In the genomic region with DNA sequence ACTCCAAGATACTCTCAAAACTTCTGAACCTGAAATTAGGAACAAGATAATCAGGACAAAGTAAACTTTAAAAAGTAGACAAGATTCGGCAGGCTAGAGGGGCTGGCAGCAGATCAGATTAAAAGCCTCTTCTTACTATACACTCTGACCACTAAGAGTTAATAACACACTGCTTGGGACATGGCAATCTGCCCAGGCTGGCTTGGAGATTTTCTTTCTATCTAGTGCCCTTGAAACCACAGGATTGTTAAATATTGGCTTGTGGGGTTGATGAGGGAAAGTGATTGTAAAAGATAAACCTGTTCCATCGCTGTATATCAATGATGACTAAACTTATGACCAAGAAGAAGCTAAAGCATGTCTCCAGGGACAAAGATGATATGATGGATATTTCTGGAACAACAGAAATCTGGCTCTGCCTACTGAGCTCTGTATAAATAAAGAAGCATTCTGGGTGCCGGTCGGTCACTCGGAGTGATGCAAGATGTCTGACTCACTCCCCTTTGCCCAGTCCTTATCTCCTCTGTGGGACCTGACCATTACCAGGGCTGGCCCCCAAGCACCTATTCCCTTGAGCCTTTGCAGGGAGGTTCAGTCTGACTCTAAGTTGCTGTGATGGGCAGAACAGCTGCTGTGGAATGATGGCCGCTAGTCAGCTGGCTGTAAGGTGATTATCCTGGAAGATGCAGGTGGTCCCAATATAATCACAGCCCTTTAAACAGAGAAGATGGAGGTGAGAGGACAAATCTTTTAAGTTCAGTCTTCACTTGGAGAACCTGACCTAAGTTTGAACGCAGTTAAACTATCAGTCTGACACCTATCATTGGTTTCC, we compare ENCODE assay signal across 10 mouse cellular contexts.
DNase-seq lines count a peak whose midpoint lies in the region; ATAC-seq and TF ChIP-seq lines count a peak whose summit lies in the region.
"Had no signal": no experiment of that assay in that cellular context is flagged by ENCODE, and none has a peak within 500 bp of the region (broad histone marks: within the 10 kb centered on the region; RNA-seq: fewer than 3 reads in every experiment).

No protein-coding gene starts in this region.

- H3K4me2 ChIP-seq in liver, embryonic 15.5 days: no peak overlapping the region
- no peak overlapping the region for H3K4me2 ChIP-seq in forebrain, postnatal 0 days (ENCODE audit: low read depth)

- no peaks in the 10 kb centered on the region for H3K27me3 ChIP-seq in kidney, adult 2 months (replicated peaks; ENCODE audit: control insufficient read depth, insufficient read depth, low read length)
- peaks cover 13% of the 10 kb centered on the region for H3K27me3 ChIP-seq in C2C12 (ENCODE audit: control insufficient read depth, insufficient read depth, insufficient read length)
- no peaks in the 10 kb centered on the region for H3K27me3 ChIP-seq in liver, embryonic 15.5 days
- H3K27me3 ChIP-seq in forebrain, postnatal 0 days (ENCODE audit: insufficient read depth, low read length): no peaks in the 10 kb centered on the region

- no peaks in the 10 kb centered on the region for H3K79me3 ChIP-seq in C2C12 (ENCODE audit: low read depth)

- DNase-seq in kidney, adult 2 months: peak; percentile 71
- no peak for DNase-seq in kidney, adult 18-20 months
- DNase-seq in adrenal gland, adult 18-20 months (ENCODE audit: low spot score in 2 of 2): peak; percentile 30 to 31
- DNase-seq in natural killer cell, adult 2 months (ENCODE audit: low spot score in 2 of 2): no peak
- no peak for DNase-seq in left cerebral cortex, adult 18-20 months (ENCODE audit: low spot score in 2 of 2)
- DNase-seq in forebrain, postnatal 0 days: no peak
- DNase-seq: thymus, postnatal 36 days had no signal

- H3K9me3 ChIP-seq in liver, embryonic 15.5 days (replicated peaks): no peaks in the 10 kb centered on the region
- no peaks in the 10 kb centered on the region for H3K9me3 ChIP-seq in forebrain, postnatal 0 days (ENCODE audit: low read length)

- no peak overlapping the region for H3K4me3 ChIP-seq in kidney, adult 2 months (ENCODE audit: insufficient read depth, low read depth, low read length)
- H3K4me3 ChIP-seq in C2C12 (ENCODE audit: insufficient read depth, poor library complexity, severe bottlenecking): no peak overlapping the region
- no peak overlapping the region for H3K4me3 ChIP-seq in liver, embryonic 15.5 days (replicated peaks)
- no peak overlapping the region for H3K4me3 ChIP-seq in forebrain, postnatal 0 days (ENCODE audit: low read depth, low read length)
- H3K4me3 ChIP-seq: heart, adult 2 months had no signal

- H3K4me1 ChIP-seq in kidney, adult 2 months (ENCODE audit: control insufficient read depth, insufficient read depth, low read length): no peaks in the 10 kb centered on the region
- H3K4me1 ChIP-seq in liver, embryonic 15.5 days (replicated peaks): no peaks in the 10 kb centered on the region
- no peaks in the 10 kb centered on the region for H3K4me1 ChIP-seq in forebrain, postnatal 0 days (ENCODE audit: insufficient read depth)

- 47% methylated on average over 7 of the region's 7 CpGs for WGBS in kidney, adult 2 months
- 51% methylated on average over 7 of the region's 7 CpGs for WGBS in liver, embryonic 15.5 days (ENCODE audit: insufficient replicate concordance)
- 59% methylated on average over 7 of the region's 7 CpGs for WGBS in forebrain, postnatal 0 days

- no peak overlapping the region for H3K9ac ChIP-seq in liver, embryonic 15.5 days
- H3K9ac ChIP-seq in forebrain, postnatal 0 days: no peak overlapping the region

- ATAC-seq in liver, embryonic 15.5 days (ENCODE audit: insufficient read depth): peak; percentile 69
- no peak for ATAC-seq in forebrain, postnatal 0 days

- H3ac ChIP-seq in C2C12 (ENCODE audit: control insufficient read depth, insufficient read length, low read depth): no peak overlapping the region

- no peak for TF ChIP-seq CTCF in kidney, adult 2 months (conservative IDR thresholded peaks at IDR 0.05; ENCODE audit: insufficient read depth, insufficient read length, low read depth, low read length)
- TF ChIP-seq CTCF in C2C12 (IDR thresholded peaks at IDR 0.05; ENCODE audit: control insufficient read depth, insufficient read depth, insufficient read length): no peak
- no peak for TF ChIP-seq CTCF in forebrain, postnatal 0 days (IDR thresholded peaks at IDR 0.05; ENCODE audit: low read depth)

- no peak for TF ChIP-seq POLR2A in kidney, adult 2 months (IDR thresholded peaks at IDR 0.05; ENCODE audit: low read depth, low read length)

- no peaks in the 10 kb centered on the region for H3K36me3 ChIP-seq in kidney, adult 2 months (ENCODE audit: control insufficient read depth, insufficient read depth, low read length)
- H3K36me3 ChIP-seq in C2C12 (ENCODE audit: control insufficient read depth, insufficient read depth): no peaks in the 10 kb centered on the region
- H3K36me3 ChIP-seq in liver, embryonic 15.5 days (replicated peaks): no peaks in the 10 kb centered on the region
- H3K36me3 ChIP-seq in forebrain, postnatal 0 days (ENCODE audit: insufficient read depth): no peaks in the 10 kb centered on the region

- H3K27ac ChIP-seq in kidney, adult 2 months (ENCODE audit: insufficient read depth, low read depth, low read length): no peak overlapping the region
- no peak overlapping the region for H3K27ac ChIP-seq in liver, embryonic 15.5 days (replicated peaks)
- H3K27ac ChIP-seq in forebrain, postnatal 0 days (ENCODE audit: low read depth, low read length): no peak overlapping the region
- H3K27ac ChIP-seq: heart, adult 2 months had no signal

- no peaks in the 10 kb centered on the region for H3K79me2 ChIP-seq in C2C12 (ENCODE audit: control insufficient read depth, insufficient read depth)

TF ChIP-seq in C2C12, 6 proteins besides CTCF, POLR2A, EP300 and RAD21:
- TF ChIP-seq FOSL1 (IDR thresholded peaks at IDR 0.05; ENCODE audit: insufficient read depth, low read length, poor library complexity, severe bottlenecking) (no peak), USF1 (IDR thresholded peaks at IDR 0.05; ENCODE audit: low read depth) (no peak), MYOD1 (IDR thresholded peaks at IDR 0.05; ENCODE audit: control insufficient read depth, insufficient read length, low read depth) (peak; percentile 91), CEBPB (IDR thresholded peaks at IDR 0.05; ENCODE audit: low read depth) (peak; percentile 96), MAX (IDR thresholded peaks at IDR 0.05) (peak; percentile 22), MYOG (IDR thresholded peaks at IDR 0.05; ENCODE audit: control insufficient read depth, extremely low read depth, insufficient read length) (no peak)

Comparison
In these comparisons a context has a peak if more than half of its experiments do, and no peak if none do; other contexts are left out.
1. DNase-seq: peak in kidney, adult 2 months (single experiment) and adrenal gland, adult 18-20 months (2 of 2); none in kidney, adult 18-20 months (single experiment), natural killer cell, adult 2 months (0 of 2), left cerebral cortex, adult 18-20 months (0 of 2) and forebrain, postnatal 0 days (single experiment).